Mouse (Mus musculus): ENCODE data around the gene Tas2r106. TPM values are rescaled to one million over a fixed set of nuclear protein-coding genes. Genes with fewer than 3 reads are reported as not detected.

Tas2r106 gene
- total and polyA plus RNA-seq, 3 experiments: not detected

DNA sequence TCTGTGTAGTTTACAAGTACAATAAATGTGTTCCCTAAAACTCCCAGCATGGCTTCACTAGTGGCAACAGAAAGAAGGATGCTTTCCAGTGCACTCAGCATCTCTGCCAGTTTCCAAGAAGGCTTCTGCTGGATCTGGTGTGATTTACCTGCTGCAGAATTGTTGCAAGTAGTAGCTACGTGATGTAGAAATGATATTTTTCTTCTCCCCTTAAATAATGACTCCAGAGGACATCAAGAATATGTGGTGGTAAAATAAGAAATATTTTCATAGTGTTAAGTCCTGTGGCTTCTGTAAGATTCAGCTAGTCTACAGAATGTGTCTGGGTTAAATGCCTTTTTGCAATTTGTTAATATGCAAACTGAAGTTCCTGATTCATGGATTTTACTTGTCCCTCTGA lies 7.0 kb upstream of the Tas2r106 start, which contains the start of gene Tas2r104:
TSS of gene Tas2r104 (minus strand) at position 101 of the 400 bp plus-strand sequence.
- Histone ChIP-seq H3K4me2 (ENCODE audit: insufficient read depth, low read depth, poor library complexity, severe bottlenecking) (no peak within 1 kb of the TSS), H3K9me3 (replicated peaks; ENCODE audit: low read length) (peaks cover 15% of the 10 kb centered on the region), H3K79me2 (replicated peaks; ENCODE audit: control insufficient read depth, extremely low read depth, insufficient read depth, poor library complexity, severe bottlenecking) (no peaks in the 10 kb centered on the region), H3K9ac (ENCODE audit: insufficient read depth, low read depth) (no peak within 1 kb of the TSS), H3K4me1 (ENCODE audit: control insufficient read depth in 1 of 2, insufficient read depth in 2 of 2) (no peaks in the 10 kb centered on the region), H3K36me3 (replicated peaks in 1 of 2; ENCODE audit: control insufficient read depth in 1 of 2, insufficient read depth in 1 of 2, low read length in 1 of 2) (no peaks in the 10 kb centered on the region), H3K27ac (ENCODE audit: insufficient read depth, low read depth) (no peak within 1 kb of the TSS), H3K4me3 (replicated peaks in 1 of 3; ENCODE audit: low read depth in 2 of 3, low read length in 2 of 3, poor library complexity in 1 of 3) (no peak within 1 kb of the TSS), H3K27me3 (replicated peaks) (no peaks in the 10 kb centered on the region)
- dilution Hi-C loops (cut with MboI; ENCODE audit: extremely low pct_ligation_motif_present, extremely low pct_unique_long_range_greater_than_20kb, low sequenced_read_pairs) (no loop called here), in situ Hi-C loops (cut with MboI; ENCODE audit: low pct_ligation_motif_present, low pct_unique_long_range_greater_than_20kb, low sequenced_read_pairs) (no loop called here)
- no peak for DNase-seq (ENCODE audit: extremely low read depth)
- TF ChIP-seq MXI1 (IDR thresholded peaks at IDR 0.05; ENCODE audit: low read depth, low read length): no peak
- no peak for TF ChIP-seq MYC (IDR thresholded peaks at IDR 0.05; ENCODE audit: low read depth, low read length)
- TF ChIP-seq NELFE (IDR thresholded peaks at IDR 0.05; ENCODE audit: low read depth, low read length): no peak
- no peak for TF ChIP-seq MAZ (IDR thresholded peaks at IDR 0.05; ENCODE audit: low read depth, low read length)
- TF ChIP-seq ZNF384 (IDR thresholded peaks at IDR 0.05; ENCODE audit: low read depth, low read length): no peak
- TF ChIP-seq POLR2AphosphoS2 (IDR thresholded peaks at IDR 0.05; ENCODE audit: low read depth, low read length): no peak
- no peak for TF ChIP-seq USF2 (conservative IDR thresholded peaks at IDR 0.05; ENCODE audit: low read depth, low read length)
- no peak for TF ChIP-seq SIN3A (IDR thresholded peaks at IDR 0.05; ENCODE audit: low read length)
- no peak for TF ChIP-seq SMC3 (IDR thresholded peaks at IDR 0.05; ENCODE audit: low read depth, low read length)
- no peak for TF ChIP-seq CHD2 (IDR thresholded peaks at IDR 0.05; ENCODE audit: low read length)

DNA sequence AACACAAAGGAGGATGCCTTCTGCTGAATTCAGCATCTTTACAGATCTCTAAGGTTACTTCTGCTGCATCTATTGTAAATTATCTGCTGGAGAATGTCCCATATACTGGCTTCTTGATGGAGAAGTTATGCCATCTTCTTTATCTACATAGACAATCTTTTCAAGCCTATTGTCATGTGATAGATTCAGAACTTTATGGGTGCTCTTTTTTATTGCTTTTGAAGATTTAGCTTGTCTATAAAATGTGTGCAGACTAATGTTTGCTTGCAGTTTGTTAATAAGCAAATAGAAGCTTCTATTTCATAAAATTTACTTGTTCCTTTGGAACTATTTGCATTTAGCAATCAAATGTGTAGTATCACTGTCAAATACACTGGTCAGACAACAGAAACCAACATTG lies 18.6 kb downstream of the Tas2r106 start, which contains the start of gene Tas2r107:
TSS of gene Tas2r107 (minus strand) at position 101 of the 400 bp plus-strand sequence.
- in situ Hi-C loops (cut with MboI; ENCODE audit: low pct_ligation_motif_present, low pct_unique_long_range_greater_than_20kb, low sequenced_read_pairs) (no loop called here), dilution Hi-C loops (cut with MboI; ENCODE audit: extremely low pct_ligation_motif_present, extremely low pct_unique_long_range_greater_than_20kb, low sequenced_read_pairs) (no loop called here)
- Histone ChIP-seq H3K79me2 (replicated peaks; ENCODE audit: control insufficient read depth, extremely low read depth, insufficient read depth, poor library complexity, severe bottlenecking) (no peaks in the 10 kb centered on the region), H3K9ac (ENCODE audit: insufficient read depth, low read depth) (no peak within 1 kb of the TSS), H3K4me1 (ENCODE audit: control insufficient read depth in 1 of 2, insufficient read depth in 2 of 2) (no peaks in the 10 kb centered on the region), H3K36me3 (replicated peaks in 1 of 2; ENCODE audit: control insufficient read depth in 1 of 2, insufficient read depth in 1 of 2, low read length in 1 of 2) (no peaks in the 10 kb centered on the region), H3K4me2 (ENCODE audit: insufficient read depth, low read depth, poor library complexity, severe bottlenecking) (no peak within 1 kb of the TSS), H3K9me3 (replicated peaks; ENCODE audit: low read length) (peaks cover 10% of the 10 kb centered on the region), H3K27ac (ENCODE audit: insufficient read depth, low read depth) (no peak within 1 kb of the TSS), H3K27me3 (replicated peaks) (no peaks in the 10 kb centered on the region), H3K4me3 (replicated peaks in 1 of 3; ENCODE audit: low read depth in 2 of 3, low read length in 2 of 3, poor library complexity in 1 of 3) (no peak within 1 kb of the TSS)
- DNase-seq (ENCODE audit: extremely low read depth): no peak
- TF ChIP-seq IRF4 (IDR thresholded peaks at IDR 0.05; ENCODE audit: low read depth, low read length): no peak
- no peak for TF ChIP-seq NRF1 (IDR thresholded peaks at IDR 0.05; ENCODE audit: low read depth, low read length)
- no peak for TF ChIP-seq CHD2 (IDR thresholded peaks at IDR 0.05; ENCODE audit: low read length)
- no peak for TF ChIP-seq E2F4 (IDR thresholded peaks at IDR 0.05; ENCODE audit: insufficient replicate concordance, low read depth, low read length)
- no peak for TF ChIP-seq JUND (conservative IDR thresholded peaks at IDR 0.05; ENCODE audit: low read depth, low read length)
- no peak for TF ChIP-seq UBTF (IDR thresholded peaks at IDR 0.05; ENCODE audit: low read depth, low read length)
- no peak for TF ChIP-seq GABPA (IDR thresholded peaks at IDR 0.05; ENCODE audit: insufficient replicate concordance, low read depth, low read length)
- no peak for TF ChIP-seq MEF2A (IDR thresholded peaks at IDR 0.05; ENCODE audit: borderline replicate concordance, low read depth, low read length)
- no peak for TF ChIP-seq HCFC1 (IDR thresholded peaks at IDR 0.05; ENCODE audit: low read depth, low read length)
